Mouse (Mus musculus) stomach, postnatal 0 days (tissue): ENCODE data around the gene Zfp871. TPM values are rescaled to one million over a fixed set of nuclear protein-coding genes. Genes with fewer than 3 reads are reported as not detected.

ENCODE experiments used
- ATAC-seq: fragments of 200-750 bp; cut with Nextera tagmentation; 2 replicates; pipeline ENCODE4 v1.8.0; 2017; ENCODE audit not compliant: low FRiP score, low TSS enrichment
- DNase-seq: peaks from one replicate; pipeline ENCODE4 v3.0.0-alpha.2; 2016; ENCODE audit warnings: low spot score
- H3K27ac ChIP-seq: fragments of 300-500 bp; sonication (generic); replicated peaks from 2 replicates; pipeline ENCODE4 v1.5.1; 2014; ENCODE audit warnings: mild to moderate bottlenecking, control low read depth
- H3K27me3 ChIP-seq: fragments of 300-500 bp; sonication (generic); 2 replicates; pipeline ENCODE4 v1.6.1; 2014; ENCODE audit warnings: low read length; ENCODE audit not compliant: control insufficient read depth, insufficient read depth
- H3K36me3 ChIP-seq: fragments of 300-500 bp; sonication (generic); 2 replicates; pipeline ENCODE4 v1.6.1; 2014; ENCODE audit warnings: low read length, mixed read lengths; ENCODE audit not compliant: control insufficient read depth, insufficient read depth
- H3K4me1 ChIP-seq: fragments of 300-500 bp; sonication (generic); replicated peaks from 2 replicates; pipeline ENCODE4 v1.6.1; 2014; ENCODE audit warnings: antibody characterized with exemption; ENCODE audit not compliant: control insufficient read depth, insufficient read depth
- H3K4me2 ChIP-seq: fragments of 300-500 bp; sonication (generic); replicated peaks from 2 replicates; pipeline ENCODE4 v1.6.1; 2014; ENCODE audit warnings: low read depth, mild to moderate bottlenecking, control low read depth, moderate library complexity
- H3K4me3 ChIP-seq: fragments of 300-500 bp; sonication (generic); 2 replicates; pipeline ENCODE4 v1.5.1; 2014; ENCODE audit warnings: low read depth, low read length, control low read depth
- H3K9ac ChIP-seq: fragments of 300-500 bp; sonication (generic); 2 replicates; pipeline ENCODE4 v1.6.1; 2014; ENCODE audit warnings: mild to moderate bottlenecking, low read length, control low read depth, mixed read lengths
- H3K9me3 ChIP-seq: fragments of 300-500 bp; sonication (generic); 2 replicates; pipeline ENCODE4 v1.6.1; 2016; ENCODE audit warnings: low read length; ENCODE audit not compliant: control insufficient read depth
- CTCF ChIP-seq: IDR thresholded peaks from 2 replicates; pipeline ENCODE4 v1.5.1; 2016; ENCODE audit warnings: antibody characterized with exemption, low read depth, mild to moderate bottlenecking, moderate library complexity
- EP300 ChIP-seq: optimal IDR thresholded peaks from 2 replicates; pipeline ENCODE3; 2016; ENCODE audit warnings: antibody characterized with exemption
- WGBS: fragments of 180-500 bp; shearing (Covaris S2); extraction: QIAGEN DNeasy Blood & Tissue Kit; methylation state at CpG from one replicate; pipeline ENCODE4 v1.1.7; 2014; 5-methylcytosine and 5-hydroxymethylcytosine counted together
- polyA plus RNA-seq: library from polyadenylated mRNA; unstranded; fragments of >200 nt; fragmentation: Nextera tagmentation; extraction: Ambion mirVana; gene quantifications from 2 replicates; pipeline ENCODE4 v1.2.1, GENCODE M21; 2015

The Zfp871 gene
- polyA plus RNA-seq, 1 experiment from 2014 or later, result 13.0 TPM

GRCm38 (mm10) chr17:32757331-32757730 is 30.8 kb downstream of the Zfp871 start:
- no peaks in the 10 kb centered on the region for H3K4me1 ChIP-seq
- H3K27me3 ChIP-seq, result no peaks in the 10 kb centered on the region
- no peak overlapping the region for H3K4me3 ChIP-seq
- TF ChIP-seq EP300 (no peak), CTCF (no peak)
- DNase-seq (no peak), ATAC-seq (no peak)
- no peaks in the 10 kb centered on the region for H3K36me3 ChIP-seq
- no peak overlapping the region for H3K27ac ChIP-seq
- H3K9ac ChIP-seq, result no peak overlapping the region
- H3K4me2 ChIP-seq, result no peak overlapping the region
- 41% methylated on average over 5 of the region's 5 CpGs for WGBS
- no peaks in the 10 kb centered on the region for H3K9me3 ChIP-seq

- Histone ChIP-seq H3K27ac (no peak overlapping the region), H3K4me1 (no peaks in the 10 kb centered on the region), H3K9ac (no peak overlapping the region), H3K4me2 (no peak overlapping the region), H3K4me3 (no peak overlapping the region), H3K27me3 (no peaks in the 10 kb centered on the region), H3K9me3 (no peaks in the 10 kb centered on the region), H3K36me3 (no peaks in the 10 kb centered on the region)
- 16% methylated on average over 12 of the region's 12 CpGs for WGBS
- peak; percentile 24; the same call in 1 of the 2 replicates for ATAC-seq
- no peak for TF ChIP-seq EP300
- peak; percentile 62 for TF ChIP-seq CTCF
- DNase-seq, result peak; percentile 57
These were observed 34.5 kb downstream of the Zfp871 start for GRCm38 (mm10) chr17:32753634-32754033.

- H3K27me3 ChIP-seq, result no peaks in the 10 kb centered on the region
- H3K4me2 ChIP-seq, result no peak overlapping the region
- no peak overlapping the region for H3K27ac ChIP-seq
- H3K9me3 ChIP-seq, result no peaks in the 10 kb centered on the region
- H3K4me3 ChIP-seq, result no peak overlapping the region
- no peaks in the 10 kb centered on the region for H3K36me3 ChIP-seq
- ATAC-seq (no peak), DNase-seq (no peak)
- TF ChIP-seq EP300 (no peak), CTCF (no peak)
- no peaks in the 10 kb centered on the region for H3K4me1 ChIP-seq
- WGBS, result 72% methylated on average over 6 of the region's 6 CpGs
- H3K9ac ChIP-seq, result no peak overlapping the region
These were observed 35.2 kb downstream of the Zfp871 start for GRCm38 (mm10) chr17:32752813-32753360.

GRCm38 (mm10) chr17:32750611-32751010 is 37.5 kb downstream of the Zfp871 start:
- no peak overlapping the region for H3K4me2 ChIP-seq
- no peaks in the 10 kb centered on the region for H3K36me3 ChIP-seq
- H3K9me3 ChIP-seq, result no peaks in the 10 kb centered on the region
- no peaks in the 10 kb centered on the region for H3K27me3 ChIP-seq
- TF ChIP-seq EP300 (no peak), CTCF (no peak)
- H3K9ac ChIP-seq, result no peak overlapping the region
- DNase-seq, result no peak
- WGBS, result 46% methylated on average over 5 of the region's 5 CpGs
- H3K27ac ChIP-seq, result no peak overlapping the region
- no peaks in the 10 kb centered on the region for H3K4me1 ChIP-seq
- ATAC-seq, result no peak
- no peak overlapping the region for H3K4me3 ChIP-seq

DNA sequence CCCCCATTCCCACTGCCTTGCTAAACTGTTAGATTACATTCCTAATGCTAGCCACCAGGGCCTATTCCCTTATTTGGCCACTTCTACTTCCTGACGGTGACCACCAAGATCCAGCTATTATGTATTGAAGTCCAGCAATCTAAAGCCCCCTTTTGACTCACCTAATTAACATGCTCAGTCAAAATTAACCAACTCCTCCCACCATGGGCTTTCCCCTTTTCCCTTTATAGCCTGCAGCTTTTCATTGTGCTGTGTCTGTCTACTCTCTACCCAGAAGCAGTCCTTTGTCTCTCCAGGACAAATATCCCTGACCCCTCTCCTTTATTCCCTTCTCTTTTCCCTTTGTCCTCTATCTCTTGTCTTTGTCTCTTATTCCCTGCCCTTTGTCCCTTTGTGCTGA is 47.0 kb downstream of the Zfp871 start:
- no peak overlapping the region for H3K27ac ChIP-seq
- H3K9ac ChIP-seq, result no peak overlapping the region

GRCm38 (mm10) chr17:32738406-32738805 is 49.7 kb downstream of the Zfp871 start:
- WGBS, result 85% methylated on average over 1 of the region's 1 CpGs
- ATAC-seq, result no peak

More for the DNA sequence above, 47.0 kb downstream of the Zfp871 start:
- ATAC-seq, result no peak
- Histone ChIP-seq H3K4me1 (no peaks in the 10 kb centered on the region), H3K9me3 (no peaks in the 10 kb centered on the region), H3K27me3 (no peaks in the 10 kb centered on the region), H3K4me2 (no peak overlapping the region), H3K36me3 (no peaks in the 10 kb centered on the region), H3K4me3 (no peak overlapping the region)
- DNase-seq, result no peak
- TF ChIP-seq CTCF, result no peak
- no peak for TF ChIP-seq EP300
- 52% methylated on average over 1 of the region's 1 CpGs for WGBS

More at GRCm38 (mm10) chr17:32738406-32738805, 49.7 kb downstream of the Zfp871 start:
- Histone ChIP-seq H3K27me3 (no peaks in the 10 kb centered on the region), H3K9me3 (no peaks in the 10 kb centered on the region), H3K27ac (no peak overlapping the region), H3K4me3 (no peak overlapping the region), H3K9ac (no peak overlapping the region), H3K36me3 (no peaks in the 10 kb centered on the region), H3K4me1 (no peaks in the 10 kb centered on the region), H3K4me2 (no peak overlapping the region)
- TF ChIP-seq CTCF (no peak), EP300 (no peak)
- no peak for DNase-seq
